Mouse (Mus musculus) hindbrain, embryonic 11.5 days (tissue): ENCODE results near the gene Ebf4. TPM values are rescaled to one million over a fixed set of nuclear protein-coding genes. Genes with fewer than 3 reads are reported as not detected.

Experiments used
- ATAC-seq: fragments of 200-750 bp; cut with Nextera tagmentation; 2 replicates; pipeline ENCODE4 v1.8.0; 2017; ENCODE audit warnings: mild to moderate bottlenecking, moderate TSS enrichment, moderate library complexity; ENCODE audit not compliant: low FRiP score
- DNase-seq: peaks from one replicate; pipeline ENCODE4 v3.0.0-alpha.2; 2015; ENCODE audit warnings: low spot score
- H3K27ac ChIP-seq: fragments of 300-500 bp; sonication (generic); 2 replicates; pipeline ENCODE4 v1.5.1; 2014; ENCODE audit warnings: mild to moderate bottlenecking, low read depth, low read length
- H3K27me3 ChIP-seq: fragments of 300-500 bp; sonication (generic); 2 replicates; pipeline ENCODE4 v1.6.1; 2014; ENCODE audit warnings: mild to moderate bottlenecking, low read length, moderate library complexity, mixed read lengths; ENCODE audit not compliant: control insufficient read depth, insufficient read depth
- H3K36me3 ChIP-seq: fragments of 300-500 bp; sonication (generic); 2 replicates; pipeline ENCODE4 v1.6.1; 2014; ENCODE audit warnings: mild to moderate bottlenecking, low read length, moderate library complexity, mixed read lengths; ENCODE audit not compliant: control insufficient read depth, insufficient read depth
- H3K4me1 ChIP-seq: fragments of 300-500 bp; sonication (generic); replicated peaks from 2 replicates; pipeline ENCODE4 v1.6.1; 2014; ENCODE audit warnings: low read length, mixed read lengths; ENCODE audit not compliant: control insufficient read depth, insufficient read depth
- H3K4me2 ChIP-seq: fragments of 300-500 bp; sonication (generic); replicated peaks from 2 replicates; pipeline ENCODE4 v1.6.1; 2014; ENCODE audit warnings: mild to moderate bottlenecking, low read depth, low read length
- H3K4me3 ChIP-seq: fragments of 300-500 bp; sonication (generic); 2 replicates; pipeline ENCODE4 v1.5.1; 2014; ENCODE audit warnings: low read depth, low read length
- H3K9ac ChIP-seq: fragments of 300-500 bp; sonication (generic); 2 replicates; pipeline ENCODE4 v1.6.1; 2014; ENCODE audit warnings: low read depth, low read length
- H3K9me3 ChIP-seq: fragments of 300-500 bp; sonication (generic); 2 replicates; pipeline ENCODE4 v1.6.1; 2016; ENCODE audit warnings: low read length; ENCODE audit not compliant: control insufficient read depth
- WGBS: fragments of 180-500 bp; shearing (Covaris S2); extraction: QIAGEN DNeasy Blood & Tissue Kit; methylation state at CpG from one replicate; pipeline ENCODE4 v1.1.7; 2014; 5-methylcytosine and 5-hydroxymethylcytosine counted together
- polyA plus RNA-seq: library from polyadenylated mRNA; unstranded; fragments of >200 nt; fragmentation: Nextera tagmentation; extraction: Ambion mirVana; gene quantifications from 2 replicates; pipeline ENCODE4 v1.2.1, GENCODE M21; 2014

Gene Ebf4
- polyA plus RNA-seq, 1 experiment from 2014 or later = 1.1 TPM

DNA sequence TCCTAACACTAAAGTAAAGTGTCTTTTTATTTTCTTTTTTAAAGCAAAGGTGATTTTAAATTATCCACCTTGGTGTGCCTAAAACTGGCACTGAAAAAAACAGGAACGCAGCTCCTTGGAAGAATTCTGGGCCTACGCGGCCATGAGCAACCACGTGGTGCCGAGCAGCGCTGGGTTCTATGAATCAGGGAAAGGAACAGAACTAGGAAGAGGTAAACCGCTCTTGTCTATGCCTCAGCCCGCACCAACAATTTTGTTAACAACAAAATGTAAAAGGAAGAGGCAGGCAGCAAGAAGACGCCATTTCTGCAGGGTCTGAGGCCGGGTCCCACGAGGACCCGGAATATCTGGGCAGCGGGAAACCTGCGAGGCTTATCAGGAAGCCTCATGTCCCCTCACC lies 21.2 kb upstream of the Ebf4 start:
- H3K4me2 ChIP-seq = peak overlapping the region; percentile 87
- peak overlapping the region; percentile 94 for H3K4me3 ChIP-seq
- H3K36me3 ChIP-seq = peaks cover 13% of the 10 kb centered on the region; the same call in 1 of the 2 replicates
- 2% methylated on average over 14 of the region's 14 CpGs for WGBS
- H3K9me3 ChIP-seq = no peaks in the 10 kb centered on the region
- DNase-seq = no peak
- peak overlapping the region; percentile 89 for H3K27ac ChIP-seq
- H3K9ac ChIP-seq = peak overlapping the region; percentile 96
- H3K4me1 ChIP-seq = peaks cover 3% of the 10 kb centered on the region; the same call in 1 of the 2 replicates
- no peaks in the 10 kb centered on the region for H3K27me3 ChIP-seq
- peak; percentile 39; the same call in 1 of the 2 replicates for ATAC-seq

DNA sequence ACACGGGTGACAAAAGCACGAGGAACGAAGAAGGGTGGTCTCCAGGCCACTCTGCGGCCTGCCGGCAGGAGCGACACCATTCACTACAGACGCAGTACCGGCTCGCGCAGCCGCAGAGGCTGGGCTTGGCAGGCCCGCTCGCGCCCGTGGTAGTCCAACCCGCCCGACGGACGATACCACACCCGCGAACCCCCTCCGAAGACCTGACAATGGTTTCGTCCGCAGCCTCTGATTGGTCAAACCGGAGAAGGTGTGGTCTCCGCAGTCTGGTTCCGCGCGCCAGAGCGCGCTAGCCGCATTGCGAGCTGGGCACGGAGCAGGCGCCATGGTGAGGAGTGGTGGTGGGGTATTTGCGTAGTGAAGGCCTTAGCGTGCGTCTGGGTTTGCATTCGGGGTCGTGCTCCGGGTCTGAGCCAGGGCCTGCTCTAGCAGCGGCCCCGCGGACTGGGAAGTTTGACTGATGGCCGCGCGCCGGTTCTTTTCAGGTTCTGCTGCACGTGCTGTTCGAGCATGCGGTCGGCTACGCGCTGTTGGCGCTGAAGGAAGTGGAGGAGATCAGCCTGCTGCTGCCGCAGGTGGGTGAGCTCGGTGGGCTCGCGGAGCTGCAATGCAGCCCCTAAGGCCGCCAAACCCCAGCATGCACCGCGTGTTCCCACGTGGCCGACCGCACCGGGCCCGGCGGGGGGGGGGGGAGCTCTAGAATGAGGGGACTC lies 20.7 kb upstream of the Ebf4 start, which contains the start of gene Nop56:
Gene Nop56 (plus strand): TSS at position 282 of the 713 bp plus-strand sequence.
- Histone ChIP-seq H3K36me3 (peaks cover 13% of the 10 kb centered on the region; the same call in 1 of the 2 replicates), H3K9ac (peak within 1 kb of the TSS; percentile 96), H3K9me3 (no peaks in the 10 kb centered on the region), H3K27ac (peak within 1 kb of the TSS; percentile 89), H3K4me3 (peak within 1 kb of the TSS; percentile 94), H3K4me1 (peaks cover 3% of the 10 kb centered on the region; the same call in 1 of the 2 replicates), H3K27me3 (no peaks in the 10 kb centered on the region), H3K4me2 (peak within 1 kb of the TSS; percentile 87)
- peak; percentile 97 for ATAC-seq
- WGBS = 1% methylated on average over 67 of the region's 68 CpGs
- peak; percentile 99 for DNase-seq

DNA sequence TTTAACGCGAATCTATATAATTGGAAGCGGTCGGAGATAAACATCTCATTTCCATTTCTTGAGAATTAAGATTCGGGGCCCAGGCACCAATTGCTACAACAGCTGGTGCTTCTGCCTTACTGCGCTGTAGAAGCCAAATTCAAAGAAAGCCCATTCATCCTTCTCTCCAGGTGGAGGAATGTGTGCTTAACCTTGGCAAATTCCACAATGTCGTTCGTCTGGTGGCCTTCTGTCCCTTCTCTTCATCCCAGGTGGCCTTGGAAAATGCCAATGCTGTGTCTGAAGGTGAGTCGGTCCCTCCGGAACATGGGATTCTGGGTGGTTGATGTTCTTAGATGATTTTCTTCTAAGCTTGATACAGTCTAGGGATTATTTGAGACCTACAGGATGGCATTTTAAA lies 20.1 kb upstream of the Ebf4 start:
- H3K27me3 ChIP-seq = no peaks in the 10 kb centered on the region
- H3K36me3 ChIP-seq = peaks cover 13% of the 10 kb centered on the region; the same call in 1 of the 2 replicates
- peak overlapping the region; percentile 87 for H3K4me2 ChIP-seq
- H3K4me1 ChIP-seq = peaks cover 3% of the 10 kb centered on the region; the same call in 1 of the 2 replicates
- H3K9me3 ChIP-seq = no peaks in the 10 kb centered on the region
- DNase-seq (no peak), ATAC-seq (no peak)
- WGBS = 3% methylated on average over 10 of the region's 10 CpGs
- H3K4me3 ChIP-seq = peak overlapping the region; percentile 94
- peak overlapping the region; percentile 96 for H3K9ac ChIP-seq
- H3K27ac ChIP-seq = peak overlapping the region; percentile 89

DNA sequence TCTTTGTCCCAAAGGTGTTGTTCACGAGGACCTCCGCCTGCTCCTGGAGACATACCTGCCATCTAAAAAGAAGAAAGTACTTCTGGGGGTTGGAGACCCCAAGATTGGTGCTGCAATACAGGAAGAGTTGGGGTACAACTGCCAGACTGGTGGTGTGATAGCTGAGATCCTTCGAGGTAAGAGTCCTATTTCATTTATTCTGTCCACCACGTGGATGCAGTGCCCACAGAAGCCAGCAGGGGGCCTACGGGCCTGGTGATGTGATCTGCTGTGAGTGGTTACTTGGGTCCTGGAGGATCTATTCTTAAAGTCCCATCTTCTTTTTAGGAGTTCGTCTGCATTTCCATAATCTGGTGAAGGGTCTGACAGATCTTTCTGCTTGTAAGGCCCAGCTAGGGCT lies 19.3 kb upstream of the Ebf4 start:
- no peak for ATAC-seq
- Histone ChIP-seq H3K4me3 (peak overlapping the region; percentile 94), H3K4me1 (peaks cover 3% of the 10 kb centered on the region; the same call in 1 of the 2 replicates), H3K36me3 (peaks cover 16% of the 10 kb centered on the region; the same call in 1 of the 2 replicates), H3K27ac (no peak overlapping the region), H3K9me3 (no peaks in the 10 kb centered on the region), H3K4me2 (peak overlapping the region; percentile 87), H3K9ac (no peak overlapping the region), H3K27me3 (no peaks in the 10 kb centered on the region)
- WGBS = 51% methylated on average over 6 of the region's 6 CpGs
- DNase-seq = peak; percentile 86

DNA sequence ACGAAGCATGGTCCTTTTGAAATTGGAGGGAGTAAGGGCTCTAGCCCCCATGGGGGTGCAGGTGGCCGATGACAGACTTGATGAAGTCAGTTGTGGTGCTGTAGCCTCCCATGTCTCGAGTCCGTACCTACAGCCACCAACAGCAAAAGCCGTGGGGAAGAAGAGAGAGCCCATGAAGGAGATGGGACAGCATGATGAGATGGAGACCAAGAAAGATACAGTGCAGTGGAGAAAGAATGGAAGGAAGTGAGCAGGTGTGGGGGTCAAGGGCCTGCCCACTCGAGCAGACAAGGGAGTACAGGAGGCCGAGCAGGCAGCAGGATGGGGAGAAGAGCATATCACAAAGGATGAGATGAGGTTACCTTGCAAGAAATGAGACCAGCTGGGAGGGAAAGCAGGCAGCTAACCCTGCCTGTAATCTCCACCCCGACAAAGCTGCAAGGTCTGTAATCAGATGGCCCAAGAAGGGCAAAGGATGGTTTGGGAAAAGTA lies 15.3 kb upstream of the Ebf4 start:
- 45% methylated on average over 8 of the region's 8 CpGs for WGBS
- DNase-seq (no peak), ATAC-seq (no peak)
- H3K4me1 ChIP-seq = peaks cover 3% of the 10 kb centered on the region; the same call in 1 of the 2 replicates
- peaks cover 16% of the 10 kb centered on the region; the same call in 1 of the 2 replicates for H3K36me3 ChIP-seq
- H3K4me2 ChIP-seq = no peak overlapping the region
- H3K9ac ChIP-seq = no peak overlapping the region
- H3K4me3 ChIP-seq = no peak overlapping the region
- no peak overlapping the region for H3K27ac ChIP-seq
- H3K9me3 ChIP-seq = no peaks in the 10 kb centered on the region
- H3K27me3 ChIP-seq = no peaks in the 10 kb centered on the region

DNA sequence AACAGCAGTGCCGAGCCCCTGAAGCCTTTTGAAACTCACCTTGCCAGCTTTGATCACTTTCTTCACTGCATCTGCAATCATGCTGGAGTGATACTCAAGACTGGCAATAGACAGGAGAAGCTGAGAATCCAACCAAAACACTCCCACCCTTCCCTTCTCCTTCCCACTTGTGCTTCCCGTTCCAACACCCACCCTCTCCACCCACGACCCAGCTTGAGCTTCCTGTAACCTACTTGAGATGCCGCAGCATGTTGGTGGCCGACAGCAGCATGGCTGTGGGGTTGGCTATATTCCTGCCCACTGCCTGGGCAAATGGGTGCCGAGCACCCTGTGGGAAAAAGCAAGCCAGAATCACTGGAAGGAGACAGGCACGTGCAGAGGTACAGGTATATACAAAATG lies 14.7 kb upstream of the Ebf4 start:
- H3K9me3 ChIP-seq = no peaks in the 10 kb centered on the region
- no peaks in the 10 kb centered on the region for H3K27me3 ChIP-seq
- H3K27ac ChIP-seq = no peak overlapping the region
- no peak overlapping the region for H3K4me3 ChIP-seq
- ATAC-seq (no peak), DNase-seq (no peak)
- WGBS = 67% methylated on average over 7 of the region's 7 CpGs
- H3K4me1 ChIP-seq = peaks cover 3% of the 10 kb centered on the region; the same call in 1 of the 2 replicates
- H3K4me2 ChIP-seq = no peak overlapping the region
- H3K9ac ChIP-seq = no peak overlapping the region
- peaks cover 16% of the 10 kb centered on the region; the same call in 1 of the 2 replicates for H3K36me3 ChIP-seq

DNA sequence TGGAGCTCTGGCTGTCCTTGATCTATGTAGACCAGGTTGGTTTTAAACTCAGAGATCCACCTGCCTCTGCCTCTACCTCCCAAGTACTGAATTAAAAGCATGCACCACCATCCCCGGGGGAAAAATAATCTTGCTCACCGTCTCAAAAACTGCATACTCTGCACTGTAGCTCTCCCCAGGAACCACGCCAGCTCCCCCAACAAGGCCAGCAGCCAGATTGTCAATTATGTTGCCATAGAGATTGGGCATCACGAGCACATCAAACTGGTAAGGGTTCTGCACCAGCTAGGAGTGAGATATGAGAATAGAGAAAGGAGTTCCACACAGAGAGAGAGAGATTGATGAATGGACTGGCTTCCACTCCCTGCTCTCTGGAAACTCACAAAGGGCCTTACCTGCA lies 14.2 kb upstream of the Ebf4 start:
- Histone ChIP-seq H3K4me2 (no peak overlapping the region), H3K9ac (no peak overlapping the region), H3K27ac (no peak overlapping the region), H3K9me3 (no peaks in the 10 kb centered on the region), H3K27me3 (no peaks in the 10 kb centered on the region), H3K4me1 (no peaks in the 10 kb centered on the region), H3K4me3 (no peak overlapping the region), H3K36me3 (peaks cover 12% of the 10 kb centered on the region; the same call in 1 of the 2 replicates)
- DNase-seq = no peak
- WGBS = 88% methylated on average over 4 of the region's 4 CpGs
- no peak for ATAC-seq

DNA sequence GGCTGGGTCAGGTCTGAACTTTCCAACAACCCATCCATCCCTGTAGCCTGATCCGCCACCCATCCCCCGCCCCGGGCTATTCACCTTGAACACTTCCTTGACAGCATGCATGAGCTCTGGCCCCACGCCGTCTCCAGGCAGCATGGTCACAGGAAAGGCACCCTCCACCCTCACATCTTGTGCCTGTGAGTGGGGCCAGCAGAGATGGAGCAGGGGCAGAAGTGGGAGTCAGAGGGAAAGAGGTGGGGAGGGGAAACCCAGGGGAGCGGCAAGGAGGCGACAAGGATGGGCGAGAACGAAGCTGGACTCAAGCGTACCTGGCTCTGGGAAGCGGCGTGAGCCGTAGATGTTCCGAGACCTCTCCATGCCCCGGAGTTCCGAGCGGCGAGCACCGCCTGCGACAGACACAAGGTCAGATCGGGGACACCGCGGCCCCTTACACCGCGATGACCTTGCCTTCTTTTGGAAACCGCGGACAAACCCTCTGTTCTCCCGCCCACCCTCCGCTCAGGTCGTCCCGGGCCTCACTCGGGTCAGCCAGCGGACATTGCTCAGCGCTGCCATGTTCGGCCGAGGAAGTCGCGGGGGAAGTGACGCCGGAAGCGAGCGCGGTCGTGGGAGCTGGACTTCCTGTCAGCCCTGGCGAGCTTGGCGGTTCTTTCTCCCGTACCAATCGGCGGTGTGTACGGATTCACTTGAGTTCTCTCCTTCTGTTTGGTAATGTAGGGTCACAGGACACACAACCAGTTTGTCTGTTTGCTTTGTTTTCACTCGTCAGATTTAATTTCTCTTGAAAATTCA lies 10.9 kb upstream of the Ebf4 start, which contains the start of gene Idh3b:
Gene Idh3b (minus strand): TSS at position 694 of the 801 bp plus-strand sequence.
- Histone ChIP-seq H3K9me3 (no peaks in the 10 kb centered on the region), H3K4me1 (no peaks in the 10 kb centered on the region), H3K27ac (0 out of 2 replicates have a peak within 1 kb of the TSS, but pooled peaks have one; percentile 39), H3K9ac (peak within 1 kb of the TSS; percentile 89), H3K4me3 (peak within 1 kb of the TSS; percentile 87), H3K27me3 (no peaks in the 10 kb centered on the region), H3K4me2 (peak within 1 kb of the TSS; percentile 93), H3K36me3 (0 out of 2 replicates have a peak, but pooled peaks cover 4% of the 10 kb centered on the region)
- DNase-seq (peak; percentile 88), ATAC-seq (peak; percentile 88)
- under 1% methylated on average over 51 of the region's 51 CpGs for WGBS
